Mouse (Mus musculus) lung, adult 2 months (tissue): ENCODE measurements at regions not wholly inside any gene's neighbourhood (a gene's known extent, or its start where the extent isn't known, plus 50 kb on each side); places are given as distances from the start of the nearest gene placed in this dataset.

ENCODE experiments used
- DNase-seq: peaks from one replicate; pipeline ENCODE4 v3.0.0; 2022
- H3K4me1 ChIP-seq: fragments of 200-500 bp; 2 replicates; pipeline ENCODE4 v1.6.1; 2011; ENCODE audit warnings: low read length; ENCODE audit not compliant: control insufficient read depth, insufficient read depth
- H3K4me3 ChIP-seq: fragments of 200-500 bp; replicated peaks from 2 replicates; pipeline ENCODE3; 2011; ENCODE audit warnings: low read depth, mild to moderate bottlenecking, control low read depth, low read length; ENCODE audit errors: extremely low read depth
- CTCF ChIP-seq: fragments of 200-500 bp; IDR thresholded peaks from 2 replicates; pipeline ENCODE4 v1.5.1; 2011; ENCODE audit warnings: mild to moderate bottlenecking, low read length, control low read depth; ENCODE audit not compliant: insufficient read depth
- POLR2A ChIP-seq: fragments of 200-500 bp; IDR thresholded peaks from 2 replicates; pipeline ENCODE4 v1.6.1; 2011; ENCODE audit warnings: low read depth, mild to moderate bottlenecking, control low read depth, low read length, borderline replicate concordance; ENCODE audit errors: extremely low read depth
- WGBS: fragments of 180-500 bp; shearing (Covaris S2); methylation state at CpG from one replicate; pipeline ENCODE4 v1.1.7; 2018; 5-methylcytosine and 5-hydroxymethylcytosine counted together

- Histone ChIP-seq H3K4me3 (no peak overlapping the region), H3K4me1 (no peaks in the 10 kb centered on the region)
- TF ChIP-seq CTCF (no peak), POLR2A (no peak)
- DNase-seq = no peak
- 72% methylated on average over 14 of the region's 14 CpGs for WGBS
Observed at GRCm38 (mm10) chr5:141084056-141084730, 83.8 kb upstream of the Card11 start.

GRCm38 (mm10) chr5:141084746-141085145 is 84.4 kb upstream of the Card11 start:
- DNase-seq = no peak

DNA sequence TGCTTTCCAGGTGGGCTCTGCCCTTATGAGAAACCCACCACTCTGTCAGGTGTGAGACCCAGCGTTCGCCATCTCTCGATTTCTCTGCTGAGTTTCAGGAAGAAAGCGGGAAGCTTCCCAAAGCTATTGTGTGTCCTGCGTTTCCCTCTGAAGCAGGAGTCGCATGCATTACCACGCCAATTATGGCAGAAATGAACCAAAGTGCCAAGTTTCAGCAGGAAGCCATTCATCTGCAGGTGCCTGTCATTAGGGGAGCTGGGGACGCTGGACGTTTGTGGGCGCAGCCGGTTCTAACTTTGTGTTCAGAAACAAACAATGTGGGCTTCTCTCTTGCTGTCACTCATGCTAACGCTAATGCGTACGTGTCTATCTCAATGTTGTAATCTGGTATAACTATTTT is 91.3 kb upstream of the Card11 start:
- H3K4me3 ChIP-seq = no peak overlapping the region
- H3K4me1 ChIP-seq = no peaks in the 10 kb centered on the region
- TF ChIP-seq CTCF (no peak), POLR2A (no peak)
- DNase-seq = no peak
- 51% methylated on average over 14 of the region's 14 CpGs for WGBS

More at GRCm38 (mm10) chr5:141084746-141085145, 84.4 kb upstream of the Card11 start:
- Histone ChIP-seq H3K4me1 (no peaks in the 10 kb centered on the region), H3K4me3 (no peak overlapping the region)
- TF ChIP-seq POLR2A = no peak
- 27% methylated on average over 7 of the region's 7 CpGs for WGBS

DNA sequence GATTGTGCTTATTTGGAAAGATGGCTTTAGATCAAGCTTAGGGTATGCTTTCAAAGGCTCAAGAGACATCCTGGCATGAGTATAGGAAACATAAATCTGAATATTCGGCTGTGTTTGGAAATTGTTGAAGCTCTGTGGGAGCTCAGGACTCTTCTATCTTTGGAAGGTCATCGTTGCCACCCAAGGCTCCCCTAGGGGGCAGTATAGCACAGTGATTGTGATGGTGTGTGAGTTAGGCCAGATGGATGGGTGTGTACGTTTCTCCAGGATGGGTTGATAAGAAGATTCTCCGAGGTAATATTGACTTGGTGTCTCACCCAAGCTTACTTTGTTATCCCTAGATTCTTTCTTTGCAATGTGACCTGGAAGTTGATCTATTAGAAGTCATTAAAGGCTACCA is 93.3 kb upstream of the Card11 start:
- Histone ChIP-seq H3K4me1 (no peaks in the 10 kb centered on the region), H3K4me3 (no peak overlapping the region)
- peak; percentile 12 for DNase-seq
- TF ChIP-seq POLR2A = no peak
- TF ChIP-seq CTCF = peak; percentile 56
- WGBS = 33% methylated on average over 4 of the region's 4 CpGs

- H3K4me1 ChIP-seq = no peaks in the 10 kb centered on the region
- WGBS = 24% methylated on average over 4 of the region's 4 CpGs
- no peak overlapping the region for H3K4me3 ChIP-seq
- DNase-seq = no peak
- no peak for TF ChIP-seq CTCF
- TF ChIP-seq POLR2A = no peak
Observed at GRCm38 (mm10) chr5:141097878-141098277, 97.5 kb upstream of the Card11 start.

GRCm38 (mm10) chr5:141111666-141112065 is 111.3 kb upstream of the Card11 start:
- no peak for DNase-seq
- WGBS = 85% methylated on average over 3 of the region's 3 CpGs
- no peaks in the 10 kb centered on the region for H3K4me1 ChIP-seq
- no peak for TF ChIP-seq POLR2A
- no peak for TF ChIP-seq CTCF
- no peak overlapping the region for H3K4me3 ChIP-seq

GRCm38 (mm10) chr5:141115273-141115904 is 115.0 kb upstream of the Card11 start:
- WGBS = 46% methylated on average over 4 of the region's 4 CpGs
- Histone ChIP-seq H3K4me3 (no peak overlapping the region), H3K4me1 (no peaks in the 10 kb centered on the region)
- DNase-seq = no peak
- TF ChIP-seq POLR2A = no peak
- TF ChIP-seq CTCF = no peak

- Histone ChIP-seq H3K4me3 (no peak overlapping the region), H3K4me1 (no peaks in the 10 kb centered on the region)
- TF ChIP-seq CTCF (no peak), POLR2A (no peak)
- 63% methylated on average over 8 of the region's 8 CpGs for WGBS
- DNase-seq = no peak
Observed at GRCm38 (mm10) chr5:141115963-141116362, 115.6 kb upstream of the Card11 start.

DNA sequence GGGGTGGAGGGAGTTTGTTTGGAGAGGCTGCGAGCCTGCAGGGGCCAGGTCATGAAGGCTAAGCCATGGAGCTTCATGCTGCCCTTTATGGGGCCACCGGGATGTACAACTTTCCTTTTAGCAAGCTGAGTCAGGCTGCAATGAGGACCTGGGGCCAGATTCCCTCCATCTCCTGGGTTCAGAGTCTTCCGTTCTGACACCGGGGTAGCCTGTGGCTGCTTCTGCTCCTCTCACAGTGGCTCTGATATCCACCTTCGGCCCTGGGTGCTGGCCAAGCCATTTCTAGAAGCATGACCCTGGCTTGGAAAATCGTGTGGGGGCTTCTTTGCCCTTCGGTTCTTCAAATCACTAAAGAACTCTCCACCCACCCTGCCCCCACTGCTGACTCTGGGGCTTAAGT is 115.4 kb upstream of the Sdk1 start:
- no peak for DNase-seq
- H3K4me3 ChIP-seq = no peak overlapping the region
- TF ChIP-seq CTCF (no peak), POLR2A (no peak)
- 79% methylated on average over 7 of the region's 7 CpGs for WGBS
- H3K4me1 ChIP-seq = no peaks in the 10 kb centered on the region

- DNase-seq = no peak
- TF ChIP-seq CTCF = no peak
- TF ChIP-seq POLR2A = no peak
Observed at GRCm38 (mm10) chr5:141126536-141126935, 114.8 kb upstream of the Sdk1 start.

More at GRCm38 (mm10) chr5:141126536-141126935, 114.8 kb upstream of the Sdk1 start:
- 79% methylated on average over 7 of the region's 7 CpGs for WGBS
- Histone ChIP-seq H3K4me1 (no peaks in the 10 kb centered on the region), H3K4me3 (no peak overlapping the region)
